Mouse (Mus musculus) liver, embryonic 15.5 days (tissue): ENCODE data around the gene Csnk1e. TPM values are rescaled to one million over a fixed set of nuclear protein-coding genes. Genes with fewer than 3 reads are reported as not detected.

Experiments
- ATAC-seq: fragments of 200-750 bp; cut with Nextera tagmentation; 2 replicates; pipeline ENCODE4 v1.8.0; 2017; ENCODE audit warnings: moderate number of reproducible peaks, mild to moderate bottlenecking, moderate library complexity; ENCODE audit not compliant: insufficient read depth
- H3K27ac ChIP-seq: fragments of 300-500 bp; sonication (generic); replicated peaks from 2 replicates; pipeline ENCODE4 v1.5.1; 2015; ENCODE audit warnings: mild to moderate bottlenecking, inconsistent platforms
- H3K27me3 ChIP-seq: fragments of 300-500 bp; sonication (generic); 2 replicates; pipeline ENCODE4 v1.6.1; 2015; ENCODE audit warnings: mild to moderate bottlenecking, inconsistent platforms
- H3K36me3 ChIP-seq: fragments of 300-500 bp; sonication (generic); replicated peaks from 2 replicates; pipeline ENCODE4 v1.6.1; 2015; ENCODE audit warnings: moderate library complexity, mild to moderate bottlenecking, inconsistent platforms
- H3K4me1 ChIP-seq: fragments of 300-500 bp; sonication (generic); replicated peaks from 2 replicates; pipeline ENCODE4 v1.6.1; 2015; ENCODE audit warnings: inconsistent platforms
- H3K4me2 ChIP-seq: fragments of 300-500 bp; sonication (generic); 2 replicates; pipeline ENCODE4 v1.6.1; 2015; ENCODE audit warnings: moderate library complexity, mild to moderate bottlenecking, inconsistent platforms
- H3K4me3 ChIP-seq: fragments of 300-500 bp; sonication (generic); replicated peaks from 2 replicates; pipeline ENCODE4 v1.5.1; 2015; ENCODE audit warnings: mild to moderate bottlenecking, inconsistent platforms
- H3K9ac ChIP-seq: fragments of 300-500 bp; sonication (generic); 2 replicates; pipeline ENCODE4 v1.6.1; 2015; ENCODE audit warnings: moderate library complexity, mild to moderate bottlenecking, inconsistent platforms
- H3K9me3 ChIP-seq: fragments of 300-500 bp; sonication (generic); replicated peaks from 2 replicates; pipeline ENCODE4 v1.6.1; 2016; ENCODE audit warnings: inconsistent platforms
- WGBS: fragments of 180-500 bp; shearing (Covaris S2); methylation state at CpG from one replicate; pipeline ENCODE4 v1.1.7; 2015; ENCODE audit warnings: mixed read lengths; ENCODE audit not compliant: insufficient replicate concordance; 5-methylcytosine and 5-hydroxymethylcytosine counted together
- polyA plus RNA-seq: library from polyadenylated mRNA; unstranded; fragments of >200 nt; fragmentation: Nextera tagmentation; extraction: Ambion mirVana; gene quantifications from 2 replicates; pipeline ENCODE4 v1.2.1, GENCODE M21; 2015

Csnk1e gene
- polyA plus RNA-seq, 1 experiment from 2014 or later, result 8.0 TPM

GRCm38 (mm10) chr15:79442961-79443518, 12.3 kb downstream of the Csnk1e start:
- Histone ChIP-seq H3K36me3 (no peaks in the 10 kb centered on the region), H3K27me3 (peaks cover 34% of the 10 kb centered on the region), H3K4me2 (no peak overlapping the region), H3K27ac (no peak overlapping the region), H3K9me3 (no peaks in the 10 kb centered on the region), H3K4me1 (peaks cover 18% of the 10 kb centered on the region), H3K9ac (no peak overlapping the region), H3K4me3 (no peak overlapping the region)
- ATAC-seq, result no peak
- 70% methylated on average over 9 of the region's 9 CpGs for WGBS

- no peak for ATAC-seq
- WGBS, result 15% methylated on average over 6 of the region's 6 CpGs
- H3K4me1 ChIP-seq, result peaks cover 20% of the 10 kb centered on the region
Observed at GRCm38 (mm10) chr15:79442257-79442611, 13.1 kb downstream of the Csnk1e start.

GRCm38 (mm10) chr15:79441331-79442256, 13.8 kb downstream of the Csnk1e start:
- peak overlapping the region; percentile 58 for H3K9ac ChIP-seq
- no peaks in the 10 kb centered on the region for H3K36me3 ChIP-seq
- WGBS, result under 1% methylated on average over 105 of the region's 107 CpGs
- peak overlapping the region; percentile 66 for H3K4me3 ChIP-seq
- peak; percentile 53 for ATAC-seq
- H3K4me2 ChIP-seq, result peak overlapping the region; percentile 82
- H3K9me3 ChIP-seq, result no peaks in the 10 kb centered on the region
- H3K27me3 ChIP-seq, result peaks cover 34% of the 10 kb centered on the region
- peaks cover 27% of the 10 kb centered on the region for H3K4me1 ChIP-seq
- peak overlapping the region; percentile 64 for H3K27ac ChIP-seq

More at GRCm38 (mm10) chr15:79442257-79442611, 13.1 kb downstream of the Csnk1e start:
- Histone ChIP-seq H3K9me3 (no peaks in the 10 kb centered on the region), H3K27me3 (peaks cover 34% of the 10 kb centered on the region), H3K9ac (peak overlapping the region; percentile 58), H3K4me3 (peak overlapping the region; percentile 66), H3K4me2 (peak overlapping the region; percentile 82), H3K36me3 (no peaks in the 10 kb centered on the region), H3K27ac (no peak overlapping the region)

- peaks cover 35% of the 10 kb centered on the region for H3K4me1 ChIP-seq
Observed at GRCm38 (mm10) chr15:79440651-79441330, 14.6 kb downstream of the Csnk1e start.

GRCm38 (mm10) chr15:79440223-79440622, 15.1 kb downstream of the Csnk1e start:
- ATAC-seq, result no peak
- no peak overlapping the region for H3K9ac ChIP-seq
- no peak overlapping the region for H3K27ac ChIP-seq
- H3K36me3 ChIP-seq, result no peaks in the 10 kb centered on the region
- peak overlapping the region; percentile 82; the same call in 1 of the 2 replicates for H3K4me2 ChIP-seq
- 60% methylated on average over 4 of the region's 4 CpGs for WGBS
- H3K9me3 ChIP-seq, result no peaks in the 10 kb centered on the region
- peaks cover 34% of the 10 kb centered on the region for H3K27me3 ChIP-seq
- peaks cover 41% of the 10 kb centered on the region for H3K4me1 ChIP-seq
- no peak overlapping the region for H3K4me3 ChIP-seq

More at GRCm38 (mm10) chr15:79440651-79441330, 14.6 kb downstream of the Csnk1e start:
- H3K4me2 ChIP-seq, result peak overlapping the region; percentile 82
- no peak for ATAC-seq
- H3K27me3 ChIP-seq, result peaks cover 34% of the 10 kb centered on the region
- no peaks in the 10 kb centered on the region for H3K36me3 ChIP-seq
- peak overlapping the region; percentile 58 for H3K9ac ChIP-seq
- no peak overlapping the region for H3K27ac ChIP-seq
- 27% methylated on average over 11 of the region's 11 CpGs for WGBS
- H3K9me3 ChIP-seq, result no peaks in the 10 kb centered on the region
- peak overlapping the region; percentile 66 for H3K4me3 ChIP-seq

- H3K4me3 ChIP-seq, result no peak overlapping the region
- no peaks in the 10 kb centered on the region for H3K36me3 ChIP-seq
- no peak overlapping the region for H3K27ac ChIP-seq
- H3K4me1 ChIP-seq, result peaks cover 49% of the 10 kb centered on the region
- H3K27me3 ChIP-seq, result peaks cover 34% of the 10 kb centered on the region
- no peak overlapping the region for H3K9ac ChIP-seq
- no peak overlapping the region for H3K4me2 ChIP-seq
- H3K9me3 ChIP-seq, result no peaks in the 10 kb centered on the region
- no peak for ATAC-seq
- WGBS, result 62% methylated on average over 4 of the region's 4 CpGs
Observed at GRCm38 (mm10) chr15:79439386-79439785, 16.0 kb downstream of the Csnk1e start.

- peaks cover 51% of the 10 kb centered on the region for H3K4me1 ChIP-seq
- H3K36me3 ChIP-seq, result no peaks in the 10 kb centered on the region
- H3K9ac ChIP-seq, result no peak overlapping the region
- peaks cover 34% of the 10 kb centered on the region for H3K27me3 ChIP-seq
- no peak overlapping the region for H3K4me3 ChIP-seq
- WGBS, result 72% methylated on average over 8 of the region's 8 CpGs
- no peak for ATAC-seq
- H3K27ac ChIP-seq, result no peak overlapping the region
- H3K4me2 ChIP-seq, result no peak overlapping the region
- H3K9me3 ChIP-seq, result no peaks in the 10 kb centered on the region
Observed at GRCm38 (mm10) chr15:79438816-79439215, 16.6 kb downstream of the Csnk1e start.

- H3K4me3 ChIP-seq, result no peak overlapping the region
- H3K4me1 ChIP-seq, result peaks cover 53% of the 10 kb centered on the region
- H3K9ac ChIP-seq, result no peak overlapping the region
- no peak overlapping the region for H3K4me2 ChIP-seq
- peaks cover 31% of the 10 kb centered on the region for H3K27me3 ChIP-seq
- no peaks in the 10 kb centered on the region for H3K9me3 ChIP-seq
- ATAC-seq, result no peak
- WGBS, result 66% methylated on average over 6 of the region's 6 CpGs
- no peak overlapping the region for H3K27ac ChIP-seq
- no peaks in the 10 kb centered on the region for H3K36me3 ChIP-seq
Observed at GRCm38 (mm10) chr15:79438209-79438810, 17.1 kb downstream of the Csnk1e start.

GRCm38 (mm10) chr15:79437541-79438208, 17.7 kb downstream of the Csnk1e start:
- no peak overlapping the region for H3K4me3 ChIP-seq
- no peak for ATAC-seq
- peaks cover 25% of the 10 kb centered on the region for H3K27me3 ChIP-seq
- H3K4me2 ChIP-seq, result no peak overlapping the region
- WGBS, result 61% methylated on average over 12 of the region's 12 CpGs
- H3K36me3 ChIP-seq, result no peaks in the 10 kb centered on the region
- no peak overlapping the region for H3K27ac ChIP-seq
- H3K9me3 ChIP-seq, result no peaks in the 10 kb centered on the region
- peaks cover 59% of the 10 kb centered on the region for H3K4me1 ChIP-seq
- H3K9ac ChIP-seq, result no peak overlapping the region

GRCm38 (mm10) chr15:79436481-79436921, 18.9 kb downstream of the Csnk1e start:
- 58% methylated on average over 7 of the region's 7 CpGs for WGBS
- no peak overlapping the region for H3K27ac ChIP-seq

More at GRCm38 (mm10) chr15:79436481-79436921, 18.9 kb downstream of the Csnk1e start:
- no peaks in the 10 kb centered on the region for H3K36me3 ChIP-seq
- H3K9me3 ChIP-seq, result no peaks in the 10 kb centered on the region
- peaks cover 68% of the 10 kb centered on the region for H3K4me1 ChIP-seq
- no peak for ATAC-seq
- H3K4me2 ChIP-seq, result no peak overlapping the region
- no peak overlapping the region for H3K4me3 ChIP-seq
- H3K27me3 ChIP-seq, result peaks cover 13% of the 10 kb centered on the region
- H3K9ac ChIP-seq, result no peak overlapping the region
